Mouse (Mus musculus): ENCODE results near the gene Strn3.
"Not testable (repeated sequence)": the region's sequence is repeated elsewhere in the genome, so short reads cannot be mapped to it uniquely, and the experiment has no call there.

Strn3 gene

GRCm38 (mm10) chr12:51693419-51693818 is 1.7 kb upstream of the Strn3 start:
- no peak for DNase-seq (ENCODE audit: low spot score in 2 of 2)

DNA sequence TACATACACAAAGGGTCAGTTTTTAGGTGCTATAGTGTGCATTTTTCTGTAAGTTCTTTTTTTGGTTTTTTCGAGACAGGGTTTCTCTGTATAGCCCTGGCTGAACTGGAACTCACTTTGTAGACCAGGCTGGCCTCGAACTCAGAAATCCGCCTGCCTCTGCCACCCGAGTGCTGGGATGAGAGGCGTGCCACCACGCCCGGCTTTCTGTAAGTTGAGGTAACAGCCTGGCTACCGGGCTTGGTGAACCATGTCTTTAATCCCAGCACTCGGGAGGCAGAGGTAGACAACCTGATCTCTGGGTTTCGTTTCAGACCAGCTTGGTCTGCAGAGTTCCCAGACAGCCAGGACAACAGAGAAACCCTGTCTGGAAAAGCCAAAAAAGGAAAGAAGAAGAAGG is 1.2 kb upstream of the Strn3 start:
- not testable (repeated sequence) for DNase-seq (ENCODE audit: low spot score in 2 of 2)

DNA sequence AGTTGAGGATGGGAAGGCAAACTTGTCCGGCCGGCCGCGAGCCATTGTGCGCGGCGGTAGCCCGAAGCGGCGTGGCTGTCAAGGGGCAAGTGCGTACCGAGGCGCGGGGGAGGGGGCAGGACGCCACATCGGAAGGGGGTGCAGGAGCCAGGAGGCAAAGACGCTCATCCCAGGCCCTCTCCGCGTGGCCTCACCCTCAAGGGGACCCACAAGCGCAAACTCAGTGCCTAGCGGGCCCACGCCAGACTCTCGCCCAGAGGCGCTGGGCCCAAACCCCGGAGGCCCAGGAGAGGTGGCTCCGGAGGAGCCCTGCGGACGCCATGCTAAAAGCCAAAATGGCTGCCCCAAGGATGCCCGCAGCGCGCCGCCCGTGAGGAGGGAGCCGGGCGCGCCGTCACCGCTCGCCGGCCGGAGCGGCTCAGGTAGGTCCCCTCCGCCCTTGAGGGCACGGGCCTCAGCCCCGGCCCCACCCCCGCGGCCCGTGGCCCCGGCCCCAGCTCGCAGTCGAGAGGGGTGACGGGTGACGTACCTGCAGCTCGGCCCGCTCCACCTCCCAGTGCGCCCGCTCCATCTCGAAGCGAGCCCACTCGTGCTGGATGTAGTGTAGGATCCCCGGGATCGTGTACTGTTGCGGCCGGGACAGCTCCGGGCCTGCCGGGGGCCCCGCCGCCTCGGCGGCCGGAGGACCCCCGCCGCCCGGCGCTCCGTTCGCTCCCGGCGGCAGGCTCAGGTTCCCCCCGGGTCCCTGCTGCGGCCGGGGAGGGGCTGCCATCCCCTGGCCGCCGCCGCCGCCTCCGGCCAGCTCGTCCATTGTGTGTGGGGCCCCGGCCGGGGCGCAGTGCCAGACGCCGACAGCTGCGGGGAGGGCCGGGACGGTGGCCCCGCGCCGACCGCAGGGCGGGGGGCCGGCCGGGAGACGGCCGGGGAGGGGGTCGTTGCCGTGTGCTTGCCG is 528 bp downstream of the Strn3 start, which contains the start of gene Ap4s1:
Gene Ap4s1, plus strand, starts transcription at position 141 of the 952 bp plus-strand sequence.
- peak; percentile 75 to 82 for DNase-seq (ENCODE audit: low spot score in 2 of 2)

DNA sequence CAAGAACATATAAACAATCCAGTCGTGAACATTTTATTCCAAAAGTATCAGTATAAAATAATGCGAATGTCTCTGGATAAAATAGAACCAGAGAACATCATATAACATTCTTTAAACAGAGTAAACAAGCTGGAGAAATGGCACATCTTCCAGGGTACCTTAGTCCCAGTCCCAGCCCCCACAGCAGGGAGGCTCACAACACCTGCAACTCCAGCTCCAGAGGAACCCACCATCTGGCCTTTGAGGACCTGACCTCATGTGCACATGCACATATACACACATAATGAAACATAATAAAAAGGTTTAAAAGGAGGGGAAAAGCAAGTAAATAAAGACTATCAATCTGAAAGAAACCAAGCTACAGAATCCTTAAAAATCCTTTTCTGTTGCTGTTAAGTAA is 3.2 kb downstream of the Strn3 start:
- DNase-seq (ENCODE audit: low spot score in 2 of 2) = no peak

- DNase-seq (ENCODE audit: low spot score in 2 of 2) = no peak
Measured at GRCm38 (mm10) chr12:51678844-51679243, 12.9 kb downstream of the Strn3 start.

DNA sequence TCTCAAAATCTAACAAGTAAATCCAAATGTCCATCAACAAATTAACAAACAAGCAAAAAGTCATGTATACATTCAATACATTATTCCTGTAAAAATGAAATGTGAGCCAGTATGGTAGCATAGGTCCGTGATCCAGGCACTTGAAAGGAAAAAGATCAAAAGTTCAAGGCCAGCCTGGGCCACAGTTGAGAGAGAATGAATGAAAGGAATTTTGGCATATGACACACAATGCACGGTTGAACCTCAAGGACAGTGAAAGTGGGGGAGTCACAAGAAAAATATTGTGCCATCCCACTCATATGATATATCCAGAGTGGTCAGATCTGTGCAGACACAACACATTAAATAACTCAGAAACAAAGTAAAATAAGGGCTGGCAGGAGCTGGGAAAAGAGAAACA is 15.3 kb downstream of the Strn3 start:
- no peak for DNase-seq (ENCODE audit: low spot score in 2 of 2)

DNA sequence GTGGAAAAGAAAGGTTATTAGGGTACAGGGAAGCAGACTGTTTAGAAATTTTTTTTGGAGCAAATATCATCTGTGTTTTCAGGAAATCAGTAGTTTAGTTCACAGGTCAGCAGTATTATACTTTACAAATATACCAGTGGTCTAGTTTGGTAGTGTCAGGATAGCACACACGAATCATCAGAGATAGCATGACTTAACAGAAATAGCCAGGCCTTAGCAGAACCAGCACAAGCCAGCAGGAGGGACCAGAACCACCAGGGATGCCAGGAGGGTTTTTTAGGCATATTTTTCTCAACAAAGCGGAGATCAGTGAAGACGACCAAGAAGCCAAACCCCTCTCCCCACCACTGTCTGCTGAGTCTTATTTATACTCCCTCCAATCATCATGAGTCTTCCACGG is 18.4 kb downstream of the Strn3 start:
- DNase-seq (ENCODE audit: low spot score in 2 of 2) = no peak

- DNase-seq (ENCODE audit: low spot score in 2 of 2) = no peak
Measured at GRCm38 (mm10) chr12:51671231-51671891, 20.3 kb downstream of the Strn3 start.

DNA sequence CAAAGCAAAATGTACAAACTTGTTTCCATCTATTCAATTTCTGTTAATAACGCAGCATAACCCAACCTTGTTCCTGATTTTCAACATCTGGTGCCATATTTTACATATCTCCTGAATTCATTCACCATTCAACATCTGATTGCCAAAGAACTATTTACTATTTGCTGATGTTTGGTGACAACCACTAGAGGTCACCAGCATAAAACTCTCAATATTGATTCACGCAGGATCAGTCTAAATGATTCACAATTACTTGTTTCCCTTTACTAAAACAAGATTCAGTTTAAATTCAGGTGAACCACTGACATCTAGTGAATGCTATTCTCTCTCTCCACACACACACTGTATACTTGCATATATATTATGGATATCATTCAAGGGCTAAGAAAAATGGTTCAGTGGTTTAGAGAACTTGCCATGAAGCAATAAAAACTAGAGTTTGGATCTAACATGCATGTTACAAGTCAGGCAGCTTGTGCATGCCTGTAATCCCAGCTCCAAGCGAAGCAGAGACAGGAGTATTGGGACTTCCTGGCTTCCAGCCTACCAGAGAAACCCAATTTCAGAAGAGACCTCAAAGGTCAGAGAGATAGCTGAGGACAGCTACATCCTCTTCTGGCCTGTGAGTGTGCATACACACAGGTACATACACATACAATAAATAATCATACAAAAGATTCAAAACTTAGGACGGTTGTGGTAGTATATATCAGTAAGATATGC is 24.8 kb downstream of the Strn3 start:
- no peak for DNase-seq (ENCODE audit: low spot score in 2 of 2)

GRCm38 (mm10) chr12:51663908-51664307 is 27.8 kb downstream of the Strn3 start:
- no peak for DNase-seq (ENCODE audit: low spot score in 2 of 2)

DNA sequence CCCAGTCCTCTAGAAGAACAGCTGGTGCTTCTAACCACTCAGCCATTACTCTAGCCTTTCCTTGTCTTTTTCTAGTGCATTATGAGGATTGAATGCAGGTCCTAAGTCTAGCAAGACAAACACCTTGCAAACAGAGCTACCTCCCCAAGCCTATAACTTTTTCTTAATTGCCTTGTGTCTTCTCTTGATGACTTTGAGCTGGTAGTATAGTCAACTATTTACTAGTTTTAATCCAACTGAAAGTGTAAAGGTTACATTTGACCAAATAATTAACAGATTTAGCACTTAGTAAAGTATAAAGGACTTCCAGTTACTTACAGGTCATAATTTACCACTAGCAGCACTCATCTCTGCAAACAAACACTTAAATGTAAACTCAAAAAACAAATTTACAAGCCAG is 28.7 kb downstream of the Strn3 start:
- DNase-seq (ENCODE audit: low spot score in 2 of 2) = no peak

- DNase-seq (ENCODE audit: low spot score in 2 of 2) = no peak
Measured at GRCm38 (mm10) chr12:51655944-51656465, 35.7 kb downstream of the Strn3 start.

GRCm38 (mm10) chr12:51649401-51649800 is 42.3 kb downstream of the Strn3 start:
- DNase-seq (ENCODE audit: low spot score in 2 of 2) = not testable (repeated sequence)

GRCm38 (mm10) chr12:51641871-51642270 is 49.8 kb downstream of the Strn3 start:
- no peak for DNase-seq (ENCODE audit: low spot score in 2 of 2)

GRCm38 (mm10) chr12:51636689-51637470 is 54.8 kb downstream of the Strn3 start:
- DNase-seq (ENCODE audit: low spot score in 2 of 2) = no peak

DNA sequence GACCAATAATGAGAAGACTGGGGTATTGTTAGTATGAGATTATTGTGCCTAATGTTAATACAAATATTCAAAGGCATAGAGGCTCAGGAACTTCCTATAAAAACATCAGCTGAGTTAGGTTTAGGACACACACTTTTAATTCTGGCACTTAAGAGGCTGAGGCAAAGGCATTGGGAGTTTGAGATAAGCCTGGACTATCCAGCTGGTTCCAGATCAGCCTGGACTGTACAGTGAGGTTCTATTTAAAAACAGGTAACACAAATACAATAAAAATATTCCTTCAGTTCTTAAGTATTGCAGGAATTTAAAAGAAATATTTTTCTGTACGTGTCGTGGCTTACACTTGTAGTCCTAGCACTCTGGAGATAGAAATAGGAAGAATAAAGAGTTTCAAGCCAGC is 55.4 kb downstream of the Strn3 start:
- no peak for DNase-seq (ENCODE audit: low spot score in 2 of 2)

GRCm38 (mm10) chr12:51633481-51633880 is 58.2 kb downstream of the Strn3 start:
- DNase-seq (ENCODE audit: low spot score in 2 of 2) = no peak

DNA sequence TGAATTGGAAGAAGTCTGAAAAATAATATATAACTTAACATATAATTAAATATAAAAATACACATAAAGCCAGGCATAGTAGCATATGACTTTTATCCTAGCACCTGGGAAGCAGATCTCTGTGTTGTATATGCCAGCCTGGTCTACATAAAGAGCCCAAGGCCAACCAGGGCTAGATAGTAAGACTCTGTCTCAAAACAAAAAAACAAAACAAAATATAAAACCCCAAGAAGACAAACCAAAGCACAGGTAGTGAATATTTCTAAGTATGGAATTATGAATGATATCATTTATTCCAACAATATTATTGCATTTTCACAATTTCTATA is 68.4 kb downstream of the Strn3 start:
- DNase-seq (ENCODE audit: low spot score in 2 of 2) = no peak

- no peak for DNase-seq (ENCODE audit: low spot score in 2 of 2)
Measured at GRCm38 (mm10) chr12:51622670-51623365, 68.9 kb downstream of the Strn3 start.

DNA sequence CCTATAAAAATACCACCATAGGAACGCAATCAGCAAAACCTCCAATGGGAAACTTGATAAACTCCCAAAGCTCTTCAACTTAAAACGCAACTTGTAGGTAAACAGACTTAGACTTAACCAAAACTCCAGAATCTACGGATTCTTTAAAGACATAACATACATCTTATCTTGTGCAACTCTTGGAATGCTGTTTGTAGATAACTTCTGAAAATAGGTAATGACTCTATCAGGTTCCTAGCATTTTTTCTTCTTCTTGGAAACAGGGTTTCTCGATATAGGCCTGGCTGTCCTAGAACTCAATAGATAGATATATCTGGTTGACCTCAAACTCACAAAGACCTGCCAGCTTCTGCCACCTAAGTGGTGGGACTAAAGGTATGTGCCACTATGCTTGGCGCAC is 70.5 kb downstream of the Strn3 start:
- DNase-seq (ENCODE audit: low spot score in 2 of 2) = no peak

DNA sequence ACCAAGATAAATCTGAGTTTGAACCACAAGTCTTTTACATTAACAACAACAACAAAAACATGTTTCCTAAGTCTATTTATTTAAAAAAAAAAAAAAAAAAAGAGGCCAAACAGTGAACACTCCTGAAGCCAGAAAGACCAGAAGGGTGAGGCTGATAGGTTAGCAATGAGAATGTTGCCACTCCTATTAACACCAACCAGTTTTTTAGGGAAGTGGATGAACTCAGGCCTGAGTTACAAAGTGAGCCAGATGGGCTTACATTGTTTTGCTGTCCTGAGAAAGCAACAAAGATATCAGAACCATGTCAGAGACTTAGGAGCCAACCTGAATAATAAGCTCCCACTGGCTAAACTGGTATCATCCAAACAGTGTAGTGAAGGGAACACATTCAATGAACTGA is 71.1 kb downstream of the Strn3 start:
- DNase-seq (ENCODE audit: low spot score in 2 of 2) = no peak

Measured in spleen, postnatal 10 days (tissue).